Comparison of ENCODE assay signal across 8 mouse cellular contexts in genomic region chr14:121738431-121739403, GRCm38 (mm10). TPM values are rescaled to one million over a fixed set of nuclear protein-coding genes. Genes with fewer than 3 reads are reported as not detected.
DNase-seq lines count a peak whose midpoint lies in the region; ATAC-seq and TF ChIP-seq lines count a peak whose summit lies in the region.

No protein-coding gene starts in this region.

- no peak for TF ChIP-seq CTCF in olfactory bulb, adult 2 months (IDR thresholded peaks at IDR 0.05; ENCODE audit: insufficient read depth, low read depth, low read length)

- intact Hi-C loops in left cerebral cortex, postnatal 4 days (cut with DNase I), result loop anchor here (5.0 kb wide), 1 partner anchor 146 kb away; no protein-coding TSS in a partner anchor

- H3K4me2 ChIP-seq in embryonic facial prominence, embryonic 14.5 days (ENCODE audit: low read depth, low read length), result peak overlapping the region; percentile 13; the same call in 1 of the 2 replicates
- no peak overlapping the region for H3K4me2 ChIP-seq in heart, embryonic 11.5 days

- no peak overlapping the region for H3K4me3 ChIP-seq in embryonic facial prominence, embryonic 14.5 days (ENCODE audit: low read depth, low read length)
- peak overlapping the region; percentile 44 for H3K4me3 ChIP-seq in olfactory bulb, adult 2 months (ENCODE audit: insufficient read depth, low read depth, low read length)
- no peak overlapping the region for H3K4me3 ChIP-seq in heart, embryonic 11.5 days (ENCODE audit: low read depth, low read length)

- no peak for TF ChIP-seq POLR2A in olfactory bulb, adult 2 months (IDR thresholded peaks at IDR 0.05; ENCODE audit: insufficient read depth, low read depth, low read length)

- no peak overlapping the region for H3K9ac ChIP-seq in embryonic facial prominence, embryonic 14.5 days (ENCODE audit: low read depth, low read length)
- H3K9ac ChIP-seq in heart, embryonic 11.5 days (ENCODE audit: low read depth, low read length), result no peak overlapping the region

- no peaks in the 10 kb centered on the region for H3K9me3 ChIP-seq in embryonic facial prominence, embryonic 14.5 days (ENCODE audit: control insufficient read depth, low read length)
- no peaks in the 10 kb centered on the region for H3K9me3 ChIP-seq in heart, embryonic 11.5 days (replicated peaks; ENCODE audit: control insufficient read depth, low read length)

- no peaks in the 10 kb centered on the region for H3K36me3 ChIP-seq in embryonic facial prominence, embryonic 14.5 days (ENCODE audit: control insufficient read depth, insufficient read depth, low read length)
- H3K36me3 ChIP-seq in heart, embryonic 11.5 days (ENCODE audit: control insufficient read depth, insufficient read depth, low read length), result no peaks in the 10 kb centered on the region

- no peak for ATAC-seq in embryonic facial prominence, embryonic 14.5 days (ENCODE audit: low read depth)
- ATAC-seq in heart, embryonic 11.5 days (replicated peaks; ENCODE audit: insufficient number of reproducible peaks, low FRiP score, low TSS enrichment), result no peak

- H3K4me1 ChIP-seq in embryonic facial prominence, embryonic 14.5 days (ENCODE audit: control insufficient read depth, insufficient read depth, low read length), result peaks cover 7% of the 10 kb centered on the region; the same call in 1 of the 2 replicates
- peaks cover 9% of the 10 kb centered on the region for H3K4me1 ChIP-seq in olfactory bulb, adult 2 months (ENCODE audit: control insufficient read depth, insufficient read depth, low read length)
- H3K4me1 ChIP-seq in heart, embryonic 11.5 days (ENCODE audit: control insufficient read depth, insufficient read depth, low read length), result 0 out of 2 replicates have a peak, but pooled peaks cover 4% of the 10 kb centered on the region

- H3K27me3 ChIP-seq in embryonic facial prominence, embryonic 14.5 days (replicated peaks; ENCODE audit: control insufficient read depth, insufficient read depth, low read length), result no peaks in the 10 kb centered on the region
- H3K27me3 ChIP-seq in heart, embryonic 11.5 days (ENCODE audit: control insufficient read depth, insufficient read depth, low read length), result no peaks in the 10 kb centered on the region

- H3K27ac ChIP-seq in embryonic facial prominence, embryonic 14.5 days (replicated peaks; ENCODE audit: low read depth, low read length), result no peak overlapping the region
- no peak overlapping the region; the same call in 1 of the 2 replicates for H3K27ac ChIP-seq in olfactory bulb, adult 2 months (ENCODE audit: insufficient read depth, low read depth, low read length)
- H3K27ac ChIP-seq in heart, embryonic 11.5 days (ENCODE audit: low read depth, low read length), result no peak overlapping the region

- DNase-seq in left cerebral cortex, adult 11 months (ENCODE audit: low spot score), result peak; percentile 44
- DNase-seq in left cerebral cortex, postnatal 4 days, result no peak
- DNase-seq in embryonic facial prominence, embryonic 14.5 days (ENCODE audit: low spot score), result no peak
- peak; percentile 46 to 69 for DNase-seq in layer of hippocampus, adult 18-20 months (ENCODE audit: low spot score in 2 of 2)
- DNase-seq in gastrocnemius, postnatal 10 days, result no peak
- no peak for DNase-seq in urinary bladder, adult 18-20 months (ENCODE audit: low spot score in 2 of 2)

- WGBS in embryonic facial prominence, embryonic 14.5 days, result 55% methylated on average over 24 of the region's 24 CpGs
- 24% methylated on average over 24 of the region's 24 CpGs for WGBS in olfactory bulb, adult 2 months
- WGBS in heart, embryonic 11.5 days (ENCODE audit: insufficient replicate concordance), result 65% methylated on average over 24 of the region's 24 CpGs

RNA-seq across cellular contexts. Expression of gene Dock9, which starts 58.9 kb away (rescaled TPM):
- total RNA-seq in left cerebral cortex, postnatal 4 days (2021), result 100 to 1,000 TPM; 194 to 195 TPM
- 13.1 and 14.0 TPM in 2 replicates for polyA plus RNA-seq in embryonic facial prominence, embryonic 14.5 days (2014; fragmentation: Nextera tagmentation; extraction: Ambion mirVana)
- 100 to 1,000 TPM; 187 to 197 TPM for total RNA-seq in layer of hippocampus, adult 18-20 months (2021)
- polyA plus RNA-seq in olfactory bulb, adult 2 months (2012; ENCODE audit: insufficient read depth, insufficient read length, low replicate concordance, missing spikeins), result 265 TPM in 1 of 2 replicates, not detected in the other
- 6.7 and 7.0 TPM in 2 replicates for polyA plus RNA-seq in heart, embryonic 11.5 days (2014; fragmentation: Nextera tagmentation; extraction: Ambion mirVana)
- total RNA-seq in gastrocnemius, postnatal 10 days (2021), result 10 to 100 TPM; 28.3 to 35.0 TPM

Comparison
In these comparisons a context has a peak if more than half of its experiments do, and no peak if none do; other contexts are left out.
1. DNase-seq: peak in left cerebral cortex, adult 11 months (single experiment) and layer of hippocampus, adult 18-20 months (2 of 2); none in left cerebral cortex, postnatal 4 days (single experiment), embryonic facial prominence, embryonic 14.5 days (single experiment), gastrocnemius, postnatal 10 days (single experiment) and urinary bladder, adult 18-20 months (0 of 2).
2. RNA of gene Dock9, which starts 58.9 kb away (total RNA-seq): 187 to 197 TPM in layer of hippocampus, adult 18-20 months and 194 to 195 TPM in left cerebral cortex, postnatal 4 days; 28.3 to 35.0 TPM in gastrocnemius, postnatal 10 days; every median in the first group is over 4 times any median in the second.